Mouse (Mus musculus) midbrain, embryonic 15.5 days (tissue): ENCODE measurements around the gene Zmym6. TPM values are rescaled to one million over a fixed set of nuclear protein-coding genes. Genes with fewer than 3 reads are reported as not detected.
A peak's percentile ranks its signal among the peaks of the same experiment; 100 is the strongest.

Experiments used
- ATAC-seq: fragments of 200-750 bp; cut with Nextera tagmentation; replicated peaks from 2 replicates; pipeline ENCODE4 v1.8.0; 2017; ENCODE audit warnings: moderate TSS enrichment
- H3K27ac ChIP-seq: fragments of 300-500 bp; sonication (generic); 2 replicates; pipeline ENCODE4 v1.5.1; 2015; ENCODE audit warnings: mild to moderate bottlenecking, inconsistent platforms
- H3K27me3 ChIP-seq: fragments of 300-500 bp; sonication (generic); replicated peaks from 2 replicates; pipeline ENCODE4 v1.6.1; 2015; ENCODE audit warnings: inconsistent platforms
- H3K36me3 ChIP-seq: fragments of 300-500 bp; sonication (generic); replicated peaks from 2 replicates; pipeline ENCODE4 v1.6.1; 2015; ENCODE audit warnings: inconsistent platforms
- H3K4me1 ChIP-seq: fragments of 300-500 bp; sonication (generic); 2 replicates; pipeline ENCODE4 v1.6.1; 2015; ENCODE audit warnings: inconsistent platforms
- H3K4me2 ChIP-seq: fragments of 300-500 bp; sonication (generic); 2 replicates; pipeline ENCODE4 v1.6.1; 2015; ENCODE audit warnings: inconsistent platforms, mild to moderate bottlenecking, moderate library complexity
- H3K4me3 ChIP-seq: fragments of 300-500 bp; sonication (generic); 2 replicates; pipeline ENCODE4 v1.5.1; 2015; ENCODE audit warnings: mild to moderate bottlenecking, inconsistent platforms
- H3K9ac ChIP-seq: fragments of 300-500 bp; sonication (generic); 2 replicates; pipeline ENCODE4 v1.6.1; 2015; ENCODE audit warnings: mild to moderate bottlenecking, inconsistent platforms
- H3K9me3 ChIP-seq: fragments of 300-500 bp; sonication (generic); 2 replicates; pipeline ENCODE4 v1.6.1; 2016; ENCODE audit warnings: inconsistent platforms
- WGBS: fragments of 180-500 bp; shearing (Covaris S2); methylation state at CpG from one replicate; pipeline ENCODE4 v1.1.7; 2015; ENCODE audit warnings: mixed read lengths; 5-methylcytosine and 5-hydroxymethylcytosine counted together
- polyA plus RNA-seq: library from polyadenylated mRNA; unstranded; fragments of >200 nt; fragmentation: Nextera tagmentation; extraction: Ambion mirVana; gene quantifications from 2 replicates; pipeline ENCODE4 v1.2.1, GENCODE M21; 2015

The Zmym6 gene
- 34.5 and 40.2 TPM in 2 replicates for polyA plus RNA-seq

- ATAC-seq = peak; percentile 99
- H3K9me3 ChIP-seq = no peaks in the 10 kb centered on the region
- peak within 1 kb of the TSS; percentile 68 for H3K4me2 ChIP-seq
- peak within 1 kb of the TSS; percentile 56 for H3K4me3 ChIP-seq
- H3K27me3 ChIP-seq = no peaks in the 10 kb centered on the region
- under 1% methylated on average over 46 of the region's 46 CpGs for WGBS
- peak within 1 kb of the TSS; percentile 66 for H3K9ac ChIP-seq
- H3K27ac ChIP-seq = peak within 1 kb of the TSS; percentile 95
- peaks cover 30% of the 10 kb centered on the region for H3K4me1 ChIP-seq
- no peaks in the 10 kb centered on the region for H3K36me3 ChIP-seq
Measured at GRCm38 (mm10) chr4:127076875-127077548, at the start of gene Zmym6. TSS of gene Zmym6 (plus strand) at chr4:127077383.

- Histone ChIP-seq H3K4me1 (0 out of 2 replicates have a peak, but pooled peaks cover 9% of the 10 kb centered on the region), H3K27me3 (no peaks in the 10 kb centered on the region), H3K9me3 (no peaks in the 10 kb centered on the region), H3K27ac (no peak overlapping the region), H3K4me2 (no peak overlapping the region), H3K36me3 (peaks cover 54% of the 10 kb centered on the region), H3K9ac (no peak overlapping the region), H3K4me3 (no peak overlapping the region)
- no peak for ATAC-seq
- 94% methylated on average over 3 of the region's 3 CpGs for WGBS
Measured at GRCm38 (mm10) chr4:127037158-127037557, 40.0 kb upstream of the Zmym6 start.

- Histone ChIP-seq H3K27me3 (no peaks in the 10 kb centered on the region), H3K4me3 (no peak overlapping the region), H3K4me1 (0 out of 2 replicates have a peak, but pooled peaks cover 8% of the 10 kb centered on the region), H3K9ac (no peak overlapping the region), H3K27ac (no peak overlapping the region), H3K9me3 (no peaks in the 10 kb centered on the region), H3K36me3 (peaks cover 44% of the 10 kb centered on the region), H3K4me2 (no peak overlapping the region)
- WGBS = 89% methylated on average over 8 of the region's 8 CpGs
- ATAC-seq = no peak
Measured at GRCm38 (mm10) chr4:127037908-127038827, 39.0 kb upstream of the Zmym6 start.

- WGBS = 93% methylated on average over 3 of the region's 3 CpGs
- H3K36me3 ChIP-seq = peaks cover 37% of the 10 kb centered on the region
Measured at GRCm38 (mm10) chr4:127038828-127039349, 38.3 kb upstream of the Zmym6 start.

GRCm38 (mm10) chr4:127039871-127040483 lies 37.2 kb upstream of the Zmym6 start:
- ATAC-seq = peak; percentile 58; the same call in 1 of the 2 replicates
- Histone ChIP-seq H3K27me3 (no peaks in the 10 kb centered on the region), H3K27ac (peak overlapping the region; percentile 9; the same call in 1 of the 2 replicates), H3K9ac (no peak overlapping the region), H3K4me2 (no peak overlapping the region), H3K4me3 (no peak overlapping the region), H3K36me3 (peaks cover 36% of the 10 kb centered on the region), H3K9me3 (no peaks in the 10 kb centered on the region), H3K4me1 (no peaks in the 10 kb centered on the region)
- 80% methylated on average over 3 of the region's 3 CpGs for WGBS

More at GRCm38 (mm10) chr4:127038828-127039349, 38.3 kb upstream of the Zmym6 start:
- no peak overlapping the region for H3K27ac ChIP-seq
- H3K9ac ChIP-seq = no peak overlapping the region
- H3K4me2 ChIP-seq = no peak overlapping the region
- H3K4me3 ChIP-seq = no peak overlapping the region
- no peaks in the 10 kb centered on the region for H3K27me3 ChIP-seq
- 0 out of 2 replicates have a peak, but pooled peaks cover 1% of the 10 kb centered on the region for H3K4me1 ChIP-seq
- no peak for ATAC-seq
- H3K9me3 ChIP-seq = no peaks in the 10 kb centered on the region

- Histone ChIP-seq H3K9ac (no peak overlapping the region), H3K27me3 (no peaks in the 10 kb centered on the region), H3K4me1 (no peaks in the 10 kb centered on the region), H3K36me3 (peaks cover 25% of the 10 kb centered on the region), H3K4me3 (no peak overlapping the region), H3K9me3 (no peaks in the 10 kb centered on the region), H3K4me2 (no peak overlapping the region), H3K27ac (no peak overlapping the region)
- ATAC-seq = no peak
- 85% methylated on average over 4 of the region's 4 CpGs for WGBS
Measured at GRCm38 (mm10) chr4:127043540-127043939, 33.6 kb upstream of the Zmym6 start.

- Histone ChIP-seq H3K4me1 (no peaks in the 10 kb centered on the region), H3K4me3 (no peak overlapping the region), H3K9ac (no peak overlapping the region), H3K27ac (no peak overlapping the region), H3K4me2 (no peak overlapping the region), H3K9me3 (no peaks in the 10 kb centered on the region), H3K27me3 (no peaks in the 10 kb centered on the region), H3K36me3 (peaks cover 36% of the 10 kb centered on the region; the same call in 1 of the 2 replicates)
- WGBS = 88% methylated on average over 8 of the region's 8 CpGs
- ATAC-seq = no peak
Measured at GRCm38 (mm10) chr4:127051121-127051520, 26.1 kb upstream of the Zmym6 start.

GRCm38 (mm10) chr4:127053071-127053470 lies 24.1 kb upstream of the Zmym6 start:
- no peak for ATAC-seq
- peaks cover 30% of the 10 kb centered on the region for H3K36me3 ChIP-seq
- H3K9me3 ChIP-seq = no peaks in the 10 kb centered on the region
- no peaks in the 10 kb centered on the region for H3K27me3 ChIP-seq
- no peak overlapping the region for H3K9ac ChIP-seq
- H3K4me1 ChIP-seq = no peaks in the 10 kb centered on the region
- no peak overlapping the region for H3K4me3 ChIP-seq
- 92% methylated on average over 5 of the region's 5 CpGs for WGBS
- H3K27ac ChIP-seq = no peak overlapping the region
- no peak overlapping the region for H3K4me2 ChIP-seq

- Histone ChIP-seq H3K36me3 (peaks cover 17% of the 10 kb centered on the region), H3K4me2 (no peak overlapping the region), H3K4me1 (no peaks in the 10 kb centered on the region), H3K9ac (no peak overlapping the region), H3K9me3 (no peaks in the 10 kb centered on the region), H3K4me3 (no peak overlapping the region), H3K27me3 (no peaks in the 10 kb centered on the region), H3K27ac (no peak overlapping the region)
- ATAC-seq = no peak
- 84% methylated on average over 7 of the region's 7 CpGs for WGBS
Measured at GRCm38 (mm10) chr4:127054522-127055198, 22.5 kb upstream of the Zmym6 start.

GRCm38 (mm10) chr4:127060585-127061290 lies 16.4 kb upstream of the Zmym6 start, which contains the start of gene Zmym1:
TSS of gene Zmym1 (minus strand) at chr4:127061152.
- 1% methylated on average over 38 of the region's 38 CpGs for WGBS
- peaks cover 3% of the 10 kb centered on the region; the same call in 1 of the 2 replicates for H3K36me3 ChIP-seq
- H3K4me2 ChIP-seq = peak within 1 kb of the TSS; percentile 76
- peak within 1 kb of the TSS; percentile 63 for H3K27ac ChIP-seq
- no peaks in the 10 kb centered on the region for H3K9me3 ChIP-seq
- peak; percentile 86 for ATAC-seq
- H3K9ac ChIP-seq = peak within 1 kb of the TSS; percentile 71
- H3K27me3 ChIP-seq = no peaks in the 10 kb centered on the region
- H3K4me1 ChIP-seq = peaks cover 12% of the 10 kb centered on the region
- H3K4me3 ChIP-seq = peak within 1 kb of the TSS; percentile 74

GRCm38 (mm10) chr4:127064051-127064450 lies 13.1 kb upstream of the Zmym6 start:
- no peaks in the 10 kb centered on the region for H3K27me3 ChIP-seq
- no peak for ATAC-seq
- H3K9me3 ChIP-seq = no peaks in the 10 kb centered on the region
- H3K27ac ChIP-seq = no peak overlapping the region
- no peak overlapping the region for H3K4me2 ChIP-seq
- no peak overlapping the region for H3K9ac ChIP-seq
- H3K4me1 ChIP-seq = peaks cover 12% of the 10 kb centered on the region
- 53% methylated on average over 1 of the region's 1 CpGs for whole genome bisulfite sequencing
- H3K36me3 ChIP-seq = no peaks in the 10 kb centered on the region
- no peak overlapping the region for H3K4me3 ChIP-seq
